Mouse (Mus musculus) adrenal gland, postnatal 36 days (tissue): ENCODE results near the gene Zfp276. TPM values are rescaled to one million over a fixed set of nuclear protein-coding genes. Genes with fewer than 3 reads are reported as not detected.
"Not testable (repeated sequence)": the region's sequence is repeated elsewhere in the genome, so short reads cannot be mapped to it uniquely, and the experiment has no call there.

ENCODE experiments used
- DNase-seq, 2 experiments: peaks; one replicate each; pipeline ENCODE4 v3.0.0; 2021; ENCODE audit warnings: mixed read lengths in 1 of 2
- total RNA-seq, 2 experiments: library from RNA; stranded (reverse); gene quantifications; 2 replicates each; pipeline ENCODE4 v1.2.3; 2021

Gene Zfp276
- total RNA-seq, 2 experiments from 2014 or later = 19.4 to 27.9 TPM

- DNase-seq = no peak
Observed at GRCm38 (mm10) chr8:123244382-123244781, 9.6 kb upstream of the Zfp276 start.

- no peak for DNase-seq
Observed at GRCm38 (mm10) chr8:123245543-123245942, 8.5 kb upstream of the Zfp276 start.

GRCm38 (mm10) chr8:123247748-123248147, 6.2 kb upstream of the Zfp276 start:
- DNase-seq = no peak

- no peak for DNase-seq
Observed at GRCm38 (mm10) chr8:123248596-123248995, 5.4 kb upstream of the Zfp276 start.

GRCm38 (mm10) chr8:123250940-123251339, 3.1 kb upstream of the Zfp276 start:
- DNase-seq = no peak

- no peak for DNase-seq
Observed at GRCm38 (mm10) chr8:123252925-123253324, 1.1 kb upstream of the Zfp276 start.

- no peak for DNase-seq
Observed at GRCm38 (mm10) chr8:123253451-123254098, 420 bp upstream of the Zfp276 start.

GRCm38 (mm10) chr8:123255170-123255569, 1.2 kb downstream of the Zfp276 start:
- no peak for DNase-seq

GRCm38 (mm10) chr8:123257114-123257513, 3.1 kb downstream of the Zfp276 start:
- no peak for DNase-seq

GRCm38 (mm10) chr8:123257593-123257992, 3.6 kb downstream of the Zfp276 start:
- peak in 1 of 2 experiments; percentile 59 for DNase-seq

- DNase-seq = no peak
Observed at GRCm38 (mm10) chr8:123267926-123268656, 14.1 kb downstream of the Zfp276 start.

GRCm38 (mm10) chr8:123271147-123271546, 17.2 kb downstream of the Zfp276 start:
- DNase-seq = no peak

GRCm38 (mm10) chr8:123271901-123272300, 17.9 kb downstream of the Zfp276 start:
- no peak for DNase-seq

GRCm38 (mm10) chr8:123274447-123274846, 20.5 kb downstream of the Zfp276 start:
- peak in 1 of 2 experiments; percentile 37 for DNase-seq

- DNase-seq = peak; percentile 40 to 50
Observed at GRCm38 (mm10) chr8:123275096-123275495, 21.1 kb downstream of the Zfp276 start.

GRCm38 (mm10) chr8:123278445-123278844, 24.4 kb downstream of the Zfp276 start:
- no peak for DNase-seq

- DNase-seq = no peak
Observed at GRCm38 (mm10) chr8:123279828-123280227, 25.8 kb downstream of the Zfp276 start.

- DNase-seq = no peak
Observed at GRCm38 (mm10) chr8:123280302-123281094, 26.5 kb downstream of the Zfp276 start.

GRCm38 (mm10) chr8:123282994-123283393, 29.0 kb downstream of the Zfp276 start:
- not testable (repeated sequence) for DNase-seq

- no peak for DNase-seq
Observed at GRCm38 (mm10) chr8:123283991-123284390, 30.0 kb downstream of the Zfp276 start.

- DNase-seq = no peak
Observed at GRCm38 (mm10) chr8:123284493-123284892, 30.5 kb downstream of the Zfp276 start.

GRCm38 (mm10) chr8:123287362-123287761, 33.4 kb downstream of the Zfp276 start:
- no peak for DNase-seq

GRCm38 (mm10) chr8:123290166-123290565, 36.2 kb downstream of the Zfp276 start:
- peak; percentile 55 to 75 for DNase-seq
